In genomic region chr16:20629731-20630634, GRCm38 (mm10) we compare ENCODE assay signal across 8 mouse cellular contexts. TPM values are rescaled to one million over a fixed set of nuclear protein-coding genes. Genes with fewer than 3 reads are reported as not detected.
DNase-seq lines count a peak whose midpoint lies in the region; ATAC-seq and TF ChIP-seq lines count a peak whose summit lies in the region.

Ece2 (plus strand) TSS chr16:20629828.

- TF ChIP-seq EP300 in liver, embryonic 14.5 days (IDR thresholded peaks at IDR 0.05; ENCODE audit: low read depth) = no peak

- WGBS in lung, embryonic 14.5 days = 5% methylated on average over 54 of the region's 54 CpGs
- WGBS in embryonic facial prominence, embryonic 13.5 days = 7% methylated on average over 53 of the region's 54 CpGs
- 6% methylated on average over 51 of the region's 54 CpGs for WGBS in hindbrain, embryonic 14.5 days
- 12% methylated on average over 54 of the region's 54 CpGs for WGBS in liver, embryonic 14.5 days (ENCODE audit: insufficient replicate concordance)

- H3K9ac ChIP-seq in lung, embryonic 14.5 days = peak within 1 kb of the TSS; percentile 62
- peak within 1 kb of the TSS; percentile 85 for H3K9ac ChIP-seq in embryonic facial prominence, embryonic 13.5 days
- H3K9ac ChIP-seq in hindbrain, embryonic 14.5 days = peak within 1 kb of the TSS; percentile 79
- H3K9ac ChIP-seq in liver, embryonic 14.5 days (replicated peaks) = no peak within 1 kb of the TSS

- no peaks in the 10 kb centered on the region for H3K4me1 ChIP-seq in lung, embryonic 14.5 days (ENCODE audit: insufficient read depth)
- H3K4me1 ChIP-seq in embryonic facial prominence, embryonic 13.5 days = peaks cover 10% of the 10 kb centered on the region
- peaks cover 7% of the 10 kb centered on the region; the same call in 1 of the 2 replicates for H3K4me1 ChIP-seq in hindbrain, embryonic 14.5 days (replicated peaks; ENCODE audit: control insufficient read depth, insufficient read depth, low read length)
- H3K4me1 ChIP-seq in liver, embryonic 14.5 days (replicated peaks; ENCODE audit: control insufficient read depth in 2 of 2, insufficient read depth in 2 of 2, low read length in 1 of 2) = no peaks in the 10 kb centered on the region

- ATAC-seq in lung, embryonic 14.5 days (ENCODE audit: insufficient read depth) = peak; percentile 62; the same call in 1 of the 2 replicates
- peak; percentile 32; the same call in 1 of the 2 replicates for ATAC-seq in embryonic facial prominence, embryonic 13.5 days (ENCODE audit: insufficient number of reproducible peaks, insufficient read depth, low FRiP score, low TSS enrichment, low read depth)
- peak; percentile 73 for ATAC-seq in hindbrain, embryonic 14.5 days (ENCODE audit: low FRiP score)
- no peak for ATAC-seq in liver, embryonic 14.5 days (ENCODE audit: insufficient read depth)

- DNase-seq in lung, embryonic 14.5 days = peak; percentile 56
- no peak for DNase-seq in lung, adult 18-20 months
- peak; percentile 59 for DNase-seq in adrenal gland, postnatal 14 days
- peak; percentile 45 for DNase-seq in hindbrain, embryonic 14.5 days (ENCODE audit: low spot score)
- DNase-seq in liver, embryonic 14.5 days (ENCODE audit: low read depth in 3 of 3, low spot score in 3 of 3) = no peak
- peak; percentile 61 to 71 for DNase-seq in right cerebral cortex, postnatal 10 days (ENCODE audit: low spot score in 2 of 2)
- DNase-seq in spleen, postnatal 36 days (ENCODE audit: low spot score in 2 of 2) = no peak

- H3K4me3 ChIP-seq in lung, embryonic 14.5 days (ENCODE audit: low read depth, low read length) = peak within 1 kb of the TSS; percentile 53
- H3K4me3 ChIP-seq in embryonic facial prominence, embryonic 13.5 days = peak within 1 kb of the TSS; percentile 64
- peak within 1 kb of the TSS; percentile 64 for H3K4me3 ChIP-seq in hindbrain, embryonic 14.5 days (replicated peaks; ENCODE audit: low read length)
- H3K4me3 ChIP-seq in liver, embryonic 14.5 days (ENCODE audit: insufficient read depth in 1 of 2, low read depth in 2 of 2, low read length in 2 of 2) = peak within 1 kb of the TSS in 1 of 2 experiments; percentile 41; a peak in 2 of 4 replicates

- H3K27me3 ChIP-seq in lung, embryonic 14.5 days (ENCODE audit: insufficient read depth, low read length) = peaks cover 25% of the 10 kb centered on the region
- peaks cover 27% of the 10 kb centered on the region for H3K27me3 ChIP-seq in embryonic facial prominence, embryonic 13.5 days
- H3K27me3 ChIP-seq in hindbrain, embryonic 14.5 days (ENCODE audit: control insufficient read depth, insufficient read depth, low read length) = no peaks in the 10 kb centered on the region
- H3K27me3 ChIP-seq in liver, embryonic 14.5 days (ENCODE audit: control insufficient read depth, insufficient read depth, low read length) = peaks cover 27% of the 10 kb centered on the region

- no peaks in the 10 kb centered on the region for H3K9me3 ChIP-seq in lung, embryonic 14.5 days (ENCODE audit: low read depth, low read length)
- no peaks in the 10 kb centered on the region for H3K9me3 ChIP-seq in embryonic facial prominence, embryonic 13.5 days
- H3K9me3 ChIP-seq in hindbrain, embryonic 14.5 days (ENCODE audit: control insufficient read depth, low read length) = no peaks in the 10 kb centered on the region
- H3K9me3 ChIP-seq in liver, embryonic 14.5 days (ENCODE audit: control insufficient read depth, low read length) = no peaks in the 10 kb centered on the region

- no peak within 1 kb of the TSS for H3K27ac ChIP-seq in lung, embryonic 14.5 days (ENCODE audit: low read depth)
- H3K27ac ChIP-seq in embryonic facial prominence, embryonic 13.5 days = 0 out of 2 replicates have a peak within 1 kb of the TSS, but pooled peaks have one; percentile 13
- H3K27ac ChIP-seq in hindbrain, embryonic 14.5 days = 0 out of 2 replicates have a peak within 1 kb of the TSS, but pooled peaks have one; percentile 39
- no peak within 1 kb of the TSS for H3K27ac ChIP-seq in liver, embryonic 14.5 days

- no peaks in the 10 kb centered on the region for H3K36me3 ChIP-seq in lung, embryonic 14.5 days (ENCODE audit: insufficient read depth)
- H3K36me3 ChIP-seq in embryonic facial prominence, embryonic 13.5 days = no peaks in the 10 kb centered on the region
- peaks cover 16% of the 10 kb centered on the region for H3K36me3 ChIP-seq in hindbrain, embryonic 14.5 days (replicated peaks; ENCODE audit: control insufficient read depth, insufficient read depth)
- no peaks in the 10 kb centered on the region for H3K36me3 ChIP-seq in liver, embryonic 14.5 days (replicated peaks; ENCODE audit: control insufficient read depth, insufficient read depth, low read depth)

- H3K4me2 ChIP-seq in lung, embryonic 14.5 days = peak within 1 kb of the TSS; percentile 82
- H3K4me2 ChIP-seq in embryonic facial prominence, embryonic 13.5 days = peak within 1 kb of the TSS; percentile 92
- H3K4me2 ChIP-seq in hindbrain, embryonic 14.5 days (replicated peaks) = peak within 1 kb of the TSS; percentile 96
- H3K4me2 ChIP-seq in liver, embryonic 14.5 days (ENCODE audit: low read depth) = peak within 1 kb of the TSS; percentile 53

- no peak for TF ChIP-seq CTCF in lung, embryonic 14.5 days (IDR thresholded peaks at IDR 0.05; ENCODE audit: low read depth)
- TF ChIP-seq CTCF in liver, embryonic 14.5 days (IDR thresholded peaks at IDR 0.05; ENCODE audit: low read depth) = no peak

RNA-seq across cellular contexts. Expression of gene Ece2, which starts in this region (rescaled TPM):
- 2.8 and 2.9 TPM in 2 replicates for polyA plus RNA-seq in lung, embryonic 14.5 days (2014; fragmentation: Nextera tagmentation; extraction: Ambion mirVana)
- 12.1 and 13.2 TPM in 2 replicates for total RNA-seq in adrenal gland, postnatal 14 days (2021)
- polyA plus RNA-seq in embryonic facial prominence, embryonic 13.5 days (2015; fragmentation: Nextera tagmentation; extraction: Ambion mirVana) = 9.1 and 9.2 TPM in 2 replicates
- 10.6 and 12.1 TPM in 2 replicates for polyA plus RNA-seq in hindbrain, embryonic 14.5 days (2014; fragmentation: Nextera tagmentation; extraction: Ambion mirVana)
- 0.08 TPM in 1 of 2 replicates, not detected in the other for polyA plus RNA-seq in liver, embryonic 14.5 days (2012; rRNA removed)
- 0.04 TPM in 1 of 2 replicates, not detected in the other for polyA plus RNA-seq in liver, embryonic 14.5 days (2014; fragmentation: Nextera tagmentation; extraction: Ambion mirVana)

Comparison
In these comparisons a context has a peak if more than half of its experiments do, and no peak if none do; other contexts are left out.
1. DNase-seq: peak in lung, embryonic 14.5 days (single experiment), adrenal gland, postnatal 14 days (single experiment), hindbrain, embryonic 14.5 days (single experiment) and right cerebral cortex, postnatal 10 days (2 of 2); none in lung, adult 18-20 months (0 of 2), liver, embryonic 14.5 days (0 of 3) and spleen, postnatal 36 days (0 of 2).
2. H3K27ac ChIP-seq: peak in embryonic facial prominence, embryonic 13.5 days (single experiment) and hindbrain, embryonic 14.5 days (single experiment); none in lung, embryonic 14.5 days (single experiment) and liver, embryonic 14.5 days (single experiment).
3. Peak in every context shown above with its lines, with median percentiles within 50 percentile points of each other: H3K4me2 ChIP-seq.